Mouse (Mus musculus): ENCODE measurements around the gene Top3a.

DNA sequence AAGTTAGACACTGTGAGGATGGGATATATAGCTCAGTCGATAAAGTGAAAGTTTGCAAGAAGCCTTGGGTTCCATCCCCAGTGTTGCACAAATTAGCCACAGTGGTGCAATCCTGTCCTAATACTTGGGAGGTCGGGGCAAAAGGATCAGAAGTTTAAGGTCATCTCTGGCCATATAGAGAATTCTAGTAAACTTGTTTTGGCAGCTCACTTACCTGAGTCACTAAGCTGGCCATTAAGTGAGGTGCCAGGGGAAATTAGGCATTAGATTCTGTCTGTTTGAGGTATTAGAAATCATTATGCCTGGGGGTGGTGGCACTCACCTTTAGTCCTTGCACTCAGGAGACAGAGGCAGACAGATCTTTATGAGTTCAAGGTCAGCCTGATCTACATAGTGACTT is 46.6 kb upstream of the Top3a start:
- TF ChIP-seq CTCF (IDR thresholded peaks at IDR 0.05) = no peak
- TF ChIP-seq EP300 (IDR thresholded peaks at IDR 0.05) = no peak
